Mouse (Mus musculus) liver, embryonic 11.5 days (tissue): ENCODE measurements around the gene Mrps35. TPM values are rescaled to one million over a fixed set of nuclear protein-coding genes. Genes with fewer than 3 reads are reported as not detected.

Experiments
- ATAC-seq: fragments of 200-750 bp; cut with Nextera tagmentation; replicated peaks from 2 replicates; pipeline ENCODE4 v1.8.0; 2017; ENCODE audit warnings: moderate number of reproducible peaks, mild to moderate bottlenecking, moderate TSS enrichment, moderate library complexity; ENCODE audit not compliant: low FRiP score
- DNase-seq: peaks from one replicate; pipeline ENCODE4 v3.0.0-alpha.2; 2017; ENCODE audit warnings: low spot score
- H3K27ac ChIP-seq: fragments of 300-500 bp; sonication (generic); 2 replicates; pipeline ENCODE4 v1.5.1; 2014; ENCODE audit warnings: mild to moderate bottlenecking, low read depth, low read length, control low read depth
- H3K27me3 ChIP-seq: fragments of 300-500 bp; sonication (generic); replicated peaks from 2 replicates; pipeline ENCODE4 v1.6.1; 2014; ENCODE audit warnings: low read length, mixed read lengths; ENCODE audit not compliant: control insufficient read depth, insufficient read depth
- H3K36me3 ChIP-seq: fragments of 300-500 bp; sonication (generic); 2 replicates; pipeline ENCODE4 v1.6.1; 2014; ENCODE audit warnings: mild to moderate bottlenecking, low read length, moderate library complexity, mixed read lengths; ENCODE audit not compliant: control insufficient read depth, insufficient read depth
- H3K4me1 ChIP-seq: fragments of 300-500 bp; sonication (generic); replicated peaks from 2 replicates; pipeline ENCODE4 v1.6.1; 2014; ENCODE audit warnings: low read length, mixed read lengths; ENCODE audit not compliant: control insufficient read depth, insufficient read depth
- H3K4me2 ChIP-seq: fragments of 300-500 bp; sonication (generic); 2 replicates; pipeline ENCODE4 v1.6.1; 2014; ENCODE audit warnings: mild to moderate bottlenecking, control low read depth, moderate library complexity
- H3K4me3 ChIP-seq: fragments of 300-500 bp; sonication (generic); 2 replicates; pipeline ENCODE4 v1.5.1; 2014; ENCODE audit warnings: low read depth, low read length, control low read depth
- H3K9ac ChIP-seq: fragments of 300-500 bp; sonication (generic); 2 replicates; pipeline ENCODE4 v1.6.1; 2014; ENCODE audit warnings: low read depth, low read length, control low read depth
- H3K9me3 ChIP-seq: fragments of 300-500 bp; sonication (generic); 2 replicates; pipeline ENCODE4 v1.6.1; 2016; ENCODE audit warnings: low read length, inconsistent platforms, mixed read lengths; ENCODE audit not compliant: control insufficient read depth
- WGBS: fragments of 180-500 bp; shearing (Covaris S2); extraction: QIAGEN DNeasy Blood & Tissue Kit; methylation state at CpG from one replicate; pipeline ENCODE4 v1.1.7; 2014; 5-methylcytosine and 5-hydroxymethylcytosine counted together
- polyA plus RNA-seq: library from polyadenylated mRNA; unstranded; fragments of >200 nt; fragmentation: Nextera tagmentation; extraction: Ambion mirVana; gene quantifications from 2 replicates; pipeline ENCODE4 v1.2.1, GENCODE M21; 2014

Mrps35 gene
- polyA plus RNA-seq, 1 experiment from 2014 or later, result 139 TPM

- H3K4me1 ChIP-seq, result no peaks in the 10 kb centered on the region
- no peak overlapping the region for H3K9ac ChIP-seq
- ATAC-seq, result no peak
- no peaks in the 10 kb centered on the region; the same call in none of the 2 replicates for H3K36me3 ChIP-seq
- H3K9me3 ChIP-seq, result no peaks in the 10 kb centered on the region
- 58% methylated on average over 3 of the region's 3 CpGs for WGBS
- no peak overlapping the region for H3K4me2 ChIP-seq
- H3K27me3 ChIP-seq, result no peaks in the 10 kb centered on the region
- no peak for DNase-seq
- H3K4me3 ChIP-seq, result no peak overlapping the region
- H3K27ac ChIP-seq, result no peak overlapping the region
Measured at GRCm38 (mm10) chr6:147008148-147008547, 34.4 kb upstream of the Mrps35 start.

DNA sequence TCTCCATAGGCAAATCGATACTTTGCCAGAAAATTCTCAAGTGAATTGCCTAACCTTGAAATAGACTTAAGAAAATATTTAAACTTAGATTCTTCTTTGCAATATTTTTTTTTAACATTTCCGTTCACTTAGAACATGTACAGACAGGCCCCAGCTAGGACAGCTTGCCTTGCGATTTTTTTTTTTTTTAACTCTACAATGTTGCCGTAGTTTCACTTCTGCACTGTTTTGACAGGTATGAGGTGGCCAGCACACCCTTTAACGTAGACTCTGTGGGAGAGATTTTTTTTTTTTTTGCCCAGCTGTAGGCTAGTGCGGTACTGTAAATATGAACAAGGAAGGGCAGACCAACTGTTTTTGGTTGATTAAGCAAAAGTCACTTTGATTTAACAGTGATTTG, 32.2 kb upstream of the Mrps35 start:
- no peak overlapping the region for H3K4me2 ChIP-seq
- 88% methylated on average over 6 of the region's 6 CpGs for WGBS
- ATAC-seq (no peak), DNase-seq (no peak)
- no peak overlapping the region for H3K4me3 ChIP-seq
- H3K9ac ChIP-seq, result no peak overlapping the region
- no peaks in the 10 kb centered on the region; the same call in 1 of the 2 replicates for H3K36me3 ChIP-seq
- no peak overlapping the region for H3K27ac ChIP-seq
- no peaks in the 10 kb centered on the region for H3K4me1 ChIP-seq
- H3K9me3 ChIP-seq, result no peaks in the 10 kb centered on the region
- no peaks in the 10 kb centered on the region for H3K27me3 ChIP-seq

DNA sequence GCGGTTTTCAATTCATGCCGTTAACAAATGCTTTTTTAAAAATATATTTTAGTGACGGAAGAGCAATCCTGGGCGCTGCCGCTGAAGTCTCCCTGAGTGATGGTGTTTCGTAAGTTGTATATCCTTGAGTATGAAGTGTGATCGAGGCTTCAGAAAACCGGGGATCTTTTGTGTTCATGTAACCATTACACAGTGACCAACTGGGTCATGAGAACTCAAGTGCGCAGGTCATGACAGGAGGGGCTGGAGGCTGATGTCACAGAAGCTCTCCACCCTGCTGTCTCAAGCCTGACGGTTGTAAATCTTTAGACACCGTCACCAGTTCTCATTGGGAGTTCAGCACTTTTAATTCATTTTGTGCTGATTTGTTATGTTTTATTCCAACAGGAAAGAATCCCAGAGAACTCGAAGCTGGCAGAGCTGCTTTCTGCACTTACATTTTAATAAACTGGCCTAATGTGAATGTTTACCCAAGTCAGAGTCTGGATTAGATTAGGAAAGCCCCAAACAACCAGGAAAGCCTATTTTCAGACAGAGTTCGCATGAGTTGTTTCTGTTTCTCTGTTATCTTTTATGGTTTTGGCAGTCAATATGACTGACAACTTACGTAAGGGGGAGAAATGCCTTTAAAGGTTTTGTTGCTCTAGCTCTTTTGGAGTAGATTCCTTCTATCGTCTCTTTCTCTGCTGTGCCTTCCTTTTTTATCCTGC, 31.6 kb upstream of the Mrps35 start:
- Histone ChIP-seq H3K9ac (no peak overlapping the region), H3K27me3 (no peaks in the 10 kb centered on the region), H3K27ac (no peak overlapping the region), H3K36me3 (no peaks in the 10 kb centered on the region; the same call in 1 of the 2 replicates), H3K4me2 (no peak overlapping the region), H3K9me3 (no peaks in the 10 kb centered on the region), H3K4me1 (no peaks in the 10 kb centered on the region), H3K4me3 (no peak overlapping the region)
- ATAC-seq, result no peak
- WGBS, result 84% methylated on average over 15 of the region's 15 CpGs
- DNase-seq, result no peak

- no peaks in the 10 kb centered on the region for H3K27me3 ChIP-seq
- no peaks in the 10 kb centered on the region for H3K9me3 ChIP-seq
- DNase-seq, result no peak
- no peaks in the 10 kb centered on the region; the same call in 1 of the 2 replicates for H3K36me3 ChIP-seq
- H3K4me1 ChIP-seq, result no peaks in the 10 kb centered on the region
- no peak overlapping the region for H3K4me3 ChIP-seq
- no peak overlapping the region for H3K27ac ChIP-seq
- ATAC-seq, result no peak
- 77% methylated on average over 6 of the region's 6 CpGs for WGBS
- no peak overlapping the region for H3K9ac ChIP-seq
- H3K4me2 ChIP-seq, result no peak overlapping the region
Measured at GRCm38 (mm10) chr6:147011555-147011954, 31.0 kb upstream of the Mrps35 start.

DNA sequence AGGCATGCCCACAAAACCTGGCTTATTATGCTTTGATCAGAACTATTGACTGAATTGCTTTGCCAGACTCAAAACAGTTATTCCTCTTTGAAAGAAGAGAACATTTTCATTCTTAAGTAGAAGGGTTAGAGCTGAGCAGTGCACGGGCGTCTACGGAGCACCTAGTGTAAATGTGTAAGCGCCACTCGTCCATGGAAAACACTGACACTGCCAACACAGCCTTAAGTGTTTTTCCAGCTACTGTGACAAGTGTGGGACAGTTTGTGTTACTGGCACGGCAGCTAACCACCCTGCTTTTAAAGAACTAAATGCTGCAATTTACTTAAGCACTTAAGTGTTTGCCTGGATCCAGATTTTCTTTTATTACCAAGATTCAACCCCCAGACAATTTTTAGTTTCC, 30.6 kb upstream of the Mrps35 start:
- H3K4me1 ChIP-seq, result no peaks in the 10 kb centered on the region
- ATAC-seq, result no peak
- no peak overlapping the region for H3K27ac ChIP-seq

GRCm38 (mm10) chr6:147013546-147013945, 29.0 kb upstream of the Mrps35 start:
- no peak for DNase-seq
- no peak overlapping the region for H3K9ac ChIP-seq
- 77% methylated on average over 1 of the region's 1 CpGs for WGBS
- H3K36me3 ChIP-seq, result 0 out of 2 replicates have a peak, but pooled peaks cover 3% of the 10 kb centered on the region
- H3K9me3 ChIP-seq, result no peaks in the 10 kb centered on the region
- no peaks in the 10 kb centered on the region for H3K27me3 ChIP-seq
- no peaks in the 10 kb centered on the region for H3K4me1 ChIP-seq
- ATAC-seq, result no peak
- no peak overlapping the region for H3K27ac ChIP-seq
- no peak overlapping the region for H3K4me3 ChIP-seq
- no peak overlapping the region for H3K4me2 ChIP-seq

More for the DNA sequence above, 30.6 kb upstream of the Mrps35 start:
- H3K27me3 ChIP-seq, result no peaks in the 10 kb centered on the region
- H3K4me3 ChIP-seq, result no peak overlapping the region
- no peak overlapping the region for H3K9ac ChIP-seq
- no peak for DNase-seq
- no peaks in the 10 kb centered on the region for H3K9me3 ChIP-seq
- H3K36me3 ChIP-seq, result peaks cover under 1% of the 10 kb centered on the region; the same call in 1 of the 2 replicates
- 83% methylated on average over 6 of the region's 6 CpGs for WGBS
- no peak overlapping the region for H3K4me2 ChIP-seq

GRCm38 (mm10) chr6:147017906-147018305, 24.7 kb upstream of the Mrps35 start:
- H3K27me3 ChIP-seq, result no peaks in the 10 kb centered on the region
- H3K9ac ChIP-seq, result no peak overlapping the region
- ATAC-seq, result no peak
- no peaks in the 10 kb centered on the region for H3K9me3 ChIP-seq
- H3K4me1 ChIP-seq, result no peaks in the 10 kb centered on the region
- 0 out of 2 replicates have a peak, but pooled peaks cover 3% of the 10 kb centered on the region for H3K36me3 ChIP-seq
- H3K4me2 ChIP-seq, result no peak overlapping the region
- no peak for DNase-seq
- H3K4me3 ChIP-seq, result no peak overlapping the region
- WGBS, result 80% methylated on average over 4 of the region's 4 CpGs
- no peak overlapping the region for H3K27ac ChIP-seq

DNA sequence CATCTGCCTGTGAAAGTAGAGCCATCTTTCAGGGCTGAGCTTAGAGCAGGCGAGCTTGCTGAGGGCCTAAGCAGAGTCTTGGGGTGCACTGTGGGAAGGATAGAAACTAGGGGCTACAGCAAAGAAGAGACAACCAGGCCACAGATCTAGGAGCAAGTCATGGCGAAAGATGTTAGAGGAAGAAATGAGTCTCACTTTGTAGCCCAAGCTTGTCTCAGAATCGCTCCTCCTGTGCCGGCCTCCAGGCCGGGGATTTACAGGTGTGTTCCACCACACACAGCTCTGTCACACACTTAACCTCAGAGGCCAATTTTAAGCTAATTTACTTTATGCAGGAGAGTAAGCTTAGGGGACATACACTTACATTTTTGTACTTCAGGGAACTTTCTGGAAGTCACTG, 24.2 kb upstream of the Mrps35 start:
- H3K27ac ChIP-seq, result no peak overlapping the region
- no peaks in the 10 kb centered on the region for H3K27me3 ChIP-seq
- H3K4me3 ChIP-seq, result no peak overlapping the region
- WGBS, result 87% methylated on average over 5 of the region's 5 CpGs
- DNase-seq (no peak), ATAC-seq (no peak)
- no peak overlapping the region for H3K4me2 ChIP-seq
- H3K36me3 ChIP-seq, result 0 out of 2 replicates have a peak, but pooled peaks cover 3% of the 10 kb centered on the region
- no peaks in the 10 kb centered on the region for H3K4me1 ChIP-seq
- no peaks in the 10 kb centered on the region for H3K9me3 ChIP-seq
- no peak overlapping the region for H3K9ac ChIP-seq

GRCm38 (mm10) chr6:147021181-147021580, 21.4 kb upstream of the Mrps35 start:
- H3K9me3 ChIP-seq, result no peaks in the 10 kb centered on the region
- no peak overlapping the region for H3K9ac ChIP-seq
- ATAC-seq (no peak), DNase-seq (no peak)
- no peaks in the 10 kb centered on the region for H3K27me3 ChIP-seq
- no peaks in the 10 kb centered on the region for H3K4me1 ChIP-seq
- H3K4me3 ChIP-seq, result no peak overlapping the region
- WGBS, result 97% methylated on average over 5 of the region's 5 CpGs
- H3K27ac ChIP-seq, result no peak overlapping the region
- H3K4me2 ChIP-seq, result no peak overlapping the region
- H3K36me3 ChIP-seq, result peaks cover 3% of the 10 kb centered on the region; the same call in 1 of the 2 replicates
